Mouse (Mus musculus): ENCODE results near the gene Hoxd10.

The Hoxd10 gene

GRCm38 (mm10) chr2:74680561-74681398, 10.9 kb upstream of the Hoxd10 start:
- DNase-seq (ENCODE audit: low read depth, low spot score): no peak

- DNase-seq (ENCODE audit: low read depth, low spot score): no peak
Observed at GRCm38 (mm10) chr2:74681594-74682531, 9.9 kb upstream of the Hoxd10 start.

GRCm38 (mm10) chr2:74682796-74683195, 8.9 kb upstream of the Hoxd10 start:
- DNase-seq (ENCODE audit: low read depth, low spot score): no peak

GRCm38 (mm10) chr2:74683471-74683951, 8.2 kb upstream of the Hoxd10 start:
- no peak for DNase-seq (ENCODE audit: low read depth, low spot score)

GRCm38 (mm10) chr2:74684106-74684505, 7.6 kb upstream of the Hoxd10 start:
- no peak for DNase-seq (ENCODE audit: low read depth, low spot score)

GRCm38 (mm10) chr2:74685059-74685603, 6.6 kb upstream of the Hoxd10 start:
- DNase-seq (ENCODE audit: low read depth, low spot score): no peak

GRCm38 (mm10) chr2:74686301-74686987, 5.3 kb upstream of the Hoxd10 start:
- DNase-seq (ENCODE audit: low read depth, low spot score): no peak

GRCm38 (mm10) chr2:74686988-74687697, 4.6 kb upstream of the Hoxd10 start:
- no peak for DNase-seq (ENCODE audit: low read depth, low spot score)

- DNase-seq (ENCODE audit: low read depth, low spot score): no peak
Observed at GRCm38 (mm10) chr2:74687698-74688555, 3.8 kb upstream of the Hoxd10 start.

GRCm38 (mm10) chr2:74688795-74689573, 2.7 kb upstream of the Hoxd10 start:
- DNase-seq (ENCODE audit: low read depth, low spot score): no peak

GRCm38 (mm10) chr2:74689574-74690337, 2.0 kb upstream of the Hoxd10 start:
- DNase-seq (ENCODE audit: low read depth, low spot score): no peak

- DNase-seq (ENCODE audit: low read depth, low spot score): no peak
Observed at GRCm38 (mm10) chr2:74690338-74690716, 1.4 kb upstream of the Hoxd10 start.

- no peak for DNase-seq (ENCODE audit: low read depth, low spot score)
Observed at GRCm38 (mm10) chr2:74691995-74692807, 477 bp downstream of the Hoxd10 start.

GRCm38 (mm10) chr2:74692808-74693431, 1.2 kb downstream of the Hoxd10 start:
- no peak for DNase-seq (ENCODE audit: low read depth, low spot score)

GRCm38 (mm10) chr2:74693432-74693827, 1.7 kb downstream of the Hoxd10 start:
- DNase-seq (ENCODE audit: low read depth, low spot score): no peak

- no peak for DNase-seq (ENCODE audit: low read depth, low spot score)
Observed at GRCm38 (mm10) chr2:74694066-74694465, 2.3 kb downstream of the Hoxd10 start.

GRCm38 (mm10) chr2:74695383-74695782, 3.7 kb downstream of the Hoxd10 start:
- DNase-seq (ENCODE audit: low read depth, low spot score): no peak

Data from brain, embryonic 18.5 days (tissue).